Mouse (Mus musculus) midbrain, embryonic 13.5 days (tissue): Measurements from ENCODE around the gene Nox3. TPM values are rescaled to one million over a fixed set of nuclear protein-coding genes. Genes with fewer than 3 reads are reported as not detected.

Experiments
- ATAC-seq: fragments of 200-750 bp; cut with Nextera tagmentation; 2 replicates; pipeline ENCODE4 v1.8.0; 2017; ENCODE audit warnings: mild to moderate bottlenecking, moderate TSS enrichment, moderate library complexity
- H3K27ac ChIP-seq: fragments of 300-500 bp; sonication (generic); 2 replicates; pipeline ENCODE4 v1.5.1; 2015; ENCODE audit warnings: inconsistent platforms, mild to moderate bottlenecking, moderate library complexity
- H3K27me3 ChIP-seq: fragments of 300-500 bp; sonication (generic); 2 replicates; pipeline ENCODE4 v1.6.1; 2015; ENCODE audit warnings: mild to moderate bottlenecking, inconsistent platforms
- H3K36me3 ChIP-seq: fragments of 300-500 bp; sonication (generic); 2 replicates; pipeline ENCODE4 v1.6.1; 2015; ENCODE audit warnings: mild to moderate bottlenecking, inconsistent platforms
- H3K4me1 ChIP-seq: fragments of 300-500 bp; sonication (generic); replicated peaks from 2 replicates; pipeline ENCODE4 v1.6.1; 2015; ENCODE audit warnings: inconsistent platforms
- H3K4me2 ChIP-seq: fragments of 300-500 bp; sonication (generic); replicated peaks from 2 replicates; pipeline ENCODE4 v1.6.1; 2015; ENCODE audit warnings: moderate library complexity, mild to moderate bottlenecking, inconsistent platforms
- H3K4me3 ChIP-seq: fragments of 300-500 bp; sonication (generic); replicated peaks from 2 replicates; pipeline ENCODE4 v1.5.1; 2015; ENCODE audit warnings: mild to moderate bottlenecking, inconsistent platforms
- H3K9ac ChIP-seq: fragments of 300-500 bp; sonication (generic); replicated peaks from 2 replicates; pipeline ENCODE4 v1.6.1; 2015; ENCODE audit warnings: mild to moderate bottlenecking, inconsistent platforms
- H3K9me3 ChIP-seq: fragments of 300-500 bp; sonication (generic); 2 replicates; pipeline ENCODE4 v1.6.1; 2016; ENCODE audit warnings: mild to moderate bottlenecking, inconsistent platforms
- WGBS: fragments of 180-500 bp; shearing (Covaris S2); methylation state at CpG from one replicate; pipeline ENCODE4 v1.1.7; 2015; 5-methylcytosine and 5-hydroxymethylcytosine counted together
- polyA plus RNA-seq: library from polyadenylated mRNA; unstranded; fragments of >200 nt; fragmentation: Nextera tagmentation; extraction: Ambion mirVana; gene quantifications from 2 replicates; pipeline ENCODE4 v1.2.1, GENCODE M21; 2015

Nox3 gene
- polyA plus RNA-seq, 1 experiment from 2014 or later = not detected

DNA sequence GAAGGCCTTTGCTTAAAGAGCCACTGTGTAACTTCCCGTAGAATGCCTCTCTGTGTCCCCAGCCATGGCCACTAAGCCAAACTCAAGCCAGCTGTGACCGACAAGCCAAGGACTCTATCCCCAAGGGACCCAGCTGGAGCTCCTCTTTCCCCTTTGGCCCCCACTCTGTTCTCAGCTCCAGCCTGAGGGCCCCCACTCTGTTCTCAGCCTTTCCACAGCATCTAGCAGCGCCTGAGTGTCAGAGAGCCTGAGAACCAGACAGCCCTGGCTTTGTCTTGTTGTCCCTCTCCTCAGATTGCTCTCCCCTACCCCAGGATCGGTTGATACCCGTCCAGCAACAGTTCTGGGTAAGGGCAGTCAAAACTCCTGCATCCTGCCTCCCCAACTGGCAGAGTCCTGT lies 36.6 kb downstream of the Nox3 start:
- WGBS = 82% methylated on average over 5 of the region's 5 CpGs
- H3K9ac ChIP-seq = no peak overlapping the region
- no peaks in the 10 kb centered on the region for H3K4me1 ChIP-seq
- no peaks in the 10 kb centered on the region for H3K36me3 ChIP-seq
- no peak overlapping the region for H3K27ac ChIP-seq
- no peak overlapping the region for H3K4me3 ChIP-seq
- H3K27me3 ChIP-seq = no peaks in the 10 kb centered on the region
- H3K9me3 ChIP-seq = no peaks in the 10 kb centered on the region
- H3K4me2 ChIP-seq = no peak overlapping the region
- no peak for ATAC-seq

GRCm38 (mm10) chr17:3650377-3650776 lies 45.7 kb downstream of the Nox3 start:
- Histone ChIP-seq H3K9me3 (no peaks in the 10 kb centered on the region), H3K4me3 (no peak overlapping the region), H3K9ac (no peak overlapping the region), H3K4me1 (peaks cover 14% of the 10 kb centered on the region; the same call in 1 of the 2 replicates), H3K36me3 (no peaks in the 10 kb centered on the region), H3K27ac (no peak overlapping the region), H3K4me2 (no peak overlapping the region), H3K27me3 (no peaks in the 10 kb centered on the region)
- WGBS = 10% methylated on average over 3 of the region's 3 CpGs
- peak; percentile 20; the same call in 1 of the 2 replicates for ATAC-seq

DNA sequence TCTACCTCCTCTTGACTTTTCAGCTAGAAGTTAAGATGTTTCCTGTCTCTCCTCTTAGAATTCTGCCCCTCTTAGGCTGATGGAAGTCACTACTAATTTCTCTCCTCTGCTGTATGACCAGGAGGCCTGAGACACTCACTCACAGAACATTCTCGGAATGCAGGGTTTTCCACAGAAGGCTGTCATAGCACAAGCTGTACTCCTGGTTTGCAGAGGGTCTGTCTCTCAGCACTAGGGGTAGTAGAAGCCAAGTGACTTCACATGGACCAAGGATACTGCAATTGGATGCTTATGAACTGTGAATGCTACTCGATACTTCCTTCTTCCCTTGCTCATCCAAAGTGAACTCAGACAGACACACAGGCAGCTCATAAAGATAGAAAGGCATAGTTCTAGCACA lies 52.5 kb downstream of the Nox3 start:
- H3K4me2 ChIP-seq = no peak overlapping the region
- no peaks in the 10 kb centered on the region for H3K36me3 ChIP-seq
- H3K27ac ChIP-seq = no peak overlapping the region
- no peaks in the 10 kb centered on the region for H3K27me3 ChIP-seq
- ATAC-seq = no peak
- no peak overlapping the region for H3K4me3 ChIP-seq
- no peaks in the 10 kb centered on the region for H3K9me3 ChIP-seq
- peaks cover 9% of the 10 kb centered on the region for H3K4me1 ChIP-seq
- H3K9ac ChIP-seq = no peak overlapping the region
- 92% methylated on average over 2 of the region's 2 CpGs for WGBS

- Histone ChIP-seq H3K36me3 (no peaks in the 10 kb centered on the region), H3K4me3 (no peak overlapping the region), H3K4me2 (no peak overlapping the region), H3K27me3 (no peaks in the 10 kb centered on the region), H3K9me3 (no peaks in the 10 kb centered on the region), H3K4me1 (peaks cover 9% of the 10 kb centered on the region), H3K9ac (no peak overlapping the region), H3K27ac (no peak overlapping the region)
- no peak for ATAC-seq
- whole genome bisulfite sequencing = 29% methylated on average over 5 of the region's 5 CpGs
Observed at GRCm38 (mm10) chr17:3641456-3641855, 54.6 kb downstream of the Nox3 start.

DNA sequence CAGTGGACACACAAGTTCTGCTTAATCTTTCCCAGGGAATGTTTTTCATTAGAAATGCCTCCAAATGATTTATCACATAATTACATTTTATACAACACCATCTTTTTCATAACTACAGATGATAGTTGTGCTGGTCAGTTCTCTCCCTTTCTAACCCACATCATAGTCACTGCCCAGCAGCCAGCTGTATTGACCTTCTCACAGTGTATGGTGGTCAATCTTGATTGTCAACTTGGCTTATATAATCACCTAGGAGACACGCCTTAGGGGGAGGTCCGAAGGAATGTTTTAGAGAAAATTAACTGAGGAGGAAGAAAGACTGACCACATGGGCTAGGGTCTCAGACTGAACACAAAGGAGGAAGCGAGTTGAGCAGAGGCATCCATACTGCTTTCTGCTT lies 57.3 kb downstream of the Nox3 start:
- Histone ChIP-seq H3K9me3 (no peaks in the 10 kb centered on the region), H3K27me3 (no peaks in the 10 kb centered on the region), H3K4me2 (no peak overlapping the region), H3K4me3 (no peak overlapping the region), H3K36me3 (no peaks in the 10 kb centered on the region), H3K27ac (no peak overlapping the region), H3K9ac (no peak overlapping the region), H3K4me1 (peaks cover 9% of the 10 kb centered on the region)
- ATAC-seq = no peak
- 58% methylated on average over 3 of the region's 3 CpGs for WGBS

DNA sequence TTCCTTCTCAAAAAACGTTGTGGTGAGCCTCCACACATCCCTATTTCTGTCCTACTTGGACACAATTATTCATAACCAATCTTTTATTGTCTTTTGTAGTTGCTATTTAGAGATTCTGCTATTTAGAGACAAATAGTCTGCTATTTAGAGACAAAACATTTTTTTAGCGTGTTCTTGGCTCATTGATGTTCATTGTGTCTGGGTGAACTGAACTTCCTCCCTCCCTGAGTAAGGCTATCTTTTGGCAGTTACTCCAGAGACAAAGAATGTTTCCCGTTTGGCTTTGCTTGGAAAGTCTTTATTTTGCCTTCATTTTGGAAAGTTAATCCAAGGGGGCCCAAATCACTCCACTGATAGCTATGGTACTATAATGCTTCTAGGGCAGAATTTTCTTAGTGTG lies 63.6 kb downstream of the Nox3 start:
- no peak for ATAC-seq
- Histone ChIP-seq H3K9ac (no peak overlapping the region), H3K4me2 (no peak overlapping the region), H3K36me3 (no peaks in the 10 kb centered on the region), H3K9me3 (no peaks in the 10 kb centered on the region), H3K4me3 (no peak overlapping the region), H3K27ac (no peak overlapping the region), H3K27me3 (no peaks in the 10 kb centered on the region), H3K4me1 (no peaks in the 10 kb centered on the region)
- 68% methylated on average over 3 of the region's 3 CpGs for WGBS

GRCm38 (mm10) chr17:3616329-3617216 lies 79.5 kb downstream of the Nox3 start:
- H3K4me3 ChIP-seq = no peak overlapping the region
- no peak for ATAC-seq
- no peaks in the 10 kb centered on the region for H3K36me3 ChIP-seq
- no peaks in the 10 kb centered on the region for H3K9me3 ChIP-seq
- no peak overlapping the region for H3K4me2 ChIP-seq
- H3K27ac ChIP-seq = no peak overlapping the region
- WGBS = 57% methylated on average over 7 of the region's 7 CpGs
- no peak overlapping the region for H3K9ac ChIP-seq
- H3K4me1 ChIP-seq = peaks cover 4% of the 10 kb centered on the region
- no peaks in the 10 kb centered on the region for H3K27me3 ChIP-seq

DNA sequence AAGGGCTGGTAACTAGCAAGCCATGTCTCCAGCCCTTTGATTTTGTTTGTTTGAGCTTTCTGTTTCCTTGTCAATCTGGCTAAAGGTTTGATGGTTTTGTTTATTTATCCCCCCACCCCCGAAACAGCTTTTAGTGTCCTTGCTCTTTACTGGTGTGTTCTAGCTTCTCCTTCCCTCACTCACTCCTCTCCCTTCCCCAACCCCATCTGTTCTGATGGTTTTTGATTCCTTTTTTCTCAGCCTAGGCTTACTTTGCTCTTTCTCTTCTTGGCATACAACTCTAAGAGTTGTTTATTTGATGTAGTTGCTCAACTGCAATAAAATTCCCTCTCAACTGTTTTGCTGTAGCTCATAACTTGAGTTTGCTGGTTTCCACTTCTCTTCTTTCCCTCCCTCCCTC lies 80.5 kb downstream of the Nox3 start:
- WGBS = 85% methylated on average over 1 of the region's 1 CpGs
- H3K4me1 ChIP-seq = peaks cover 8% of the 10 kb centered on the region
- no peak overlapping the region for H3K4me2 ChIP-seq
- no peak overlapping the region for H3K4me3 ChIP-seq
- no peaks in the 10 kb centered on the region for H3K36me3 ChIP-seq
- H3K9ac ChIP-seq = no peak overlapping the region
- no peaks in the 10 kb centered on the region for H3K9me3 ChIP-seq
- H3K27me3 ChIP-seq = no peaks in the 10 kb centered on the region
- no peak overlapping the region for H3K27ac ChIP-seq
- ATAC-seq = no peak

DNA sequence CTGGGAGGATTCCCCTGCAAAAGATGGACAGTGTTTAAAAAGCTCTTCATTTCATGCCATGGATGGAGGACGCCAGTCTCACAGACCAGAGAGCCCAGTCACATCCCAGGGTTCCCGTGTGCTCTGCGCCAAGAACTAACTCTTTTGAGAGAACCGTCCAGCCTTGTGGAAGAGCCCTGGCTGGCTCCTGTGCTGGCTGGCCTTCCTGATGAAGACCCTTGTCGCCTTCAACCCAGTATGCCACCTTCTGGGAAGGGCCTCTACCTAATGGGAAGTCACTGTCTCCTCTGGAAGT lies 84.3 kb downstream of the Nox3 start:
- H3K9me3 ChIP-seq = no peaks in the 10 kb centered on the region
- H3K4me1 ChIP-seq = peaks cover 13% of the 10 kb centered on the region
- no peaks in the 10 kb centered on the region for H3K27me3 ChIP-seq
- peak overlapping the region; percentile 80 for H3K27ac ChIP-seq
- no peak overlapping the region for H3K9ac ChIP-seq
- H3K36me3 ChIP-seq = no peaks in the 10 kb centered on the region
- H3K4me2 ChIP-seq = peak overlapping the region; percentile 51
- peak; percentile 53 for ATAC-seq
- WGBS = 85% methylated on average over 5 of the region's 5 CpGs
- 0 out of 2 replicates have a peak overlapping the region, but pooled peaks have one; percentile 30 for H3K4me3 ChIP-seq

DNA sequence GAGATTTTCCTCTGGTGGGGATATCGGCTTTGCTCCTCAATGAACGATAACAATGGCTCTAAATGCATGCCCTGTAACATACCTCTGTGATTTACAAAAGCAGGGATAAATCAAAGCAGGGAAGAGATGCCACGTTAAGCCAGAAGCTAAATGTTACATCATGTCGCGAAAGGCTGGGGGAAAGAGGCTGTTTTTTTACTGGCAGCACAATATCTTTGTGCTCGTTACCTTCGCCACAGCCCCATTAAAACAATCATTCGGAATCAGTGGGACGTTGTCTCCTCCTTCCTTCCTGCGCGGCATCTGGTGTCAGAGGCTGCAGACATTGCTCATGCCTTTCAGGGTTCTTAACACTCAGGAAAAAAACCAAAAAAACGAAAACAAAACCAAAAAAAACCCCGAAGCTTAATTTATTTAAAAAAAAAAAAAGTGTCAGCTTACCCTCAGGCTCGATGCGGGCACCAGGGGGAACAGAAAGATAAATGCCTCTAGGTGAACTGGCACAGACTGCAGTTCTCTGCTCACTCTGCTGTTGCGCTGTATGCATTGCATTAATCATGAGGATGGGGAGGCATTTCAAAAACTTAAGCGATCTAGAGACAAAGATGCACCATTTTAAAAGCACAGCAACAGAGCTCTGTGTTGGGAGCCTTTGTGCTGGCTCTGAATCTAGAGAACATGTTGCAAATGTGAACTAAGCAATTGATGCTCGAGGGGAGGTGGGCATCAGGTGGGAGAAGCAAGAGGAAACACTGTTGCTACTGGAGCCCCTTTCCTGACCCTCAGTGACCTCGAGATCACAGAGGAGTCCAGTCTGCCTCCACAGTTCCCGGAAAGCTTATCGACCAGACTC lies 84.9 kb downstream of the Nox3 start:
- Histone ChIP-seq H3K36me3 (no peaks in the 10 kb centered on the region), H3K4me3 (peak overlapping the region; percentile 30), H3K4me2 (peak overlapping the region; percentile 51), H3K4me1 (peaks cover 13% of the 10 kb centered on the region), H3K9me3 (no peaks in the 10 kb centered on the region), H3K27me3 (no peaks in the 10 kb centered on the region), H3K9ac (peak overlapping the region; percentile 54), H3K27ac (peak overlapping the region; percentile 80)
- peak; percentile 92 for ATAC-seq
- 15% methylated on average over 21 of the region's 21 CpGs for WGBS

DNA sequence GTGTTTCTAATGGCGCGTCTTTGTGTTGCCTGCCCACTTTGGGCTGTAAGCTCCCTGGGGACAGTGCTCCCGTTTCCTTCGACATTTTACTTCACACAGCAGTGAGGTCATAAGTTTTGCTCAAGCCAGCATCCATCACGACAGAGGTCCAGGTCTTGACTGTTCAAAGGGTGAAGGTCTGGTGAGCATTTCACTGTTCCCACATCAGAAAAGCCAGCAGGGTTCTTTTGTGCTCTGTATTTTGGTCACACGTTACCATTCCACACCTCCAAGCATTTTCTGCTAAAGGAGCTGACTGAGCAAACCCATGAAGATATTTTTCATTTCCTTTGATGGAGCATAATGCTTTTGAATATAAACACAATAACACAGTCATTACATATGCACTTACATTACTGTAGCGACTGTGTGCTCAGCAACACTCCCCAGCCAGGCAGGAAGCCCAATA lies 85.7 kb downstream of the Nox3 start:
- peak overlapping the region; percentile 80 for H3K27ac ChIP-seq
- peaks cover 13% of the 10 kb centered on the region for H3K4me1 ChIP-seq
- H3K4me3 ChIP-seq = peak overlapping the region; percentile 30; the same call in 1 of the 2 replicates
- H3K9ac ChIP-seq = 0 out of 2 replicates have a peak overlapping the region, but pooled peaks have one; percentile 54
- no peaks in the 10 kb centered on the region for H3K9me3 ChIP-seq
- H3K27me3 ChIP-seq = no peaks in the 10 kb centered on the region
- peak overlapping the region; percentile 51 for H3K4me2 ChIP-seq
- WGBS = 44% methylated on average over 7 of the region's 7 CpGs
- no peaks in the 10 kb centered on the region for H3K36me3 ChIP-seq
- peak; percentile 56; the same call in 1 of the 2 replicates for ATAC-seq
